Mouse (Mus musculus) ES-CJ7 (cell line): ENCODE measurements at regions not wholly inside any gene's neighbourhood (a gene's known extent, or its start where the extent isn't known, plus 50 kb on each side); places are given as distances from the start of the nearest gene placed in this dataset.

Experiments
- DNase-seq: peaks from one replicate; pipeline ENCODE4 v3.0.0; 2011; ENCODE audit warnings: low read depth, low spot score

GRCm38 (mm10) chr4:47870010-47870637, 174.8 kb upstream of the Nr4a3 start:
- no peak for DNase-seq

DNA sequence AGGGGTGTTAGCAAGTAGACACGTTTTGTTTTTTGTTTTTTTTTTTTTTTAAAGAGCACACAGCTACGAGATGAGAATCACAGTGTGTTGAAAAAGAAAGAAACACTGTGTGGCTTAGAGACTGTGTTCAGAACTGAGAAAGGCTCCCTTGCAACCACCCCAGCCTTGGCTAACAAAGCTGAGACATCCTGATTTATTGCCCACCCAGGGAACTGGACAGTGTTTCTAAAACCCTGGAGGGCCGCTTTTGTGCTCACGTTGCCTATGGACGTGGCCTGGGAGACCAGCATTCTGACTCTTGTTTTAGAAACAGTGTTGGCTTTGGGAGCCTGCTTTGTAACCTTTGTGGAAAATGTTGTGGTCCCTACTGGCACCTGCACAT, 174.3 kb upstream of the Nr4a3 start:
- no peak for DNase-seq

DNA sequence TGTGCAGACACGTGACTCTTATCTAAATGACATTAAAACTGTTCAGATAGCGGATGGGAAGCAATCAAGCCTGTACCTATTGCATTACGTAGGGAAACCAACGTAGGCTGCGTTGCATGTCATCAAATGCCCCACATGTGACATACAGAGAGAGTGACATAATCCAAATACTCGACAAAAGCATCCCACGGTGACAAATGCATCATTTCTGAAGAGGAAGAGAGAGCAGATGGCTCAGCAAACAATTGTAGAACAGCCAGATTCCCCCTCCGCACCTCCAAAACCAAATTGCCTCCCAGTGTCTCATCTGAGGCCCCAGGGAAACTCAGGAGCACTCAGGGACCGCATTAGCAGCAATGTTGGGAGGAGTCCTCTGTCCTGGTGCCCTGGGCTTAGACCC, 163.4 kb upstream of the Nr4a3 start:
- DNase-seq = no peak

DNA sequence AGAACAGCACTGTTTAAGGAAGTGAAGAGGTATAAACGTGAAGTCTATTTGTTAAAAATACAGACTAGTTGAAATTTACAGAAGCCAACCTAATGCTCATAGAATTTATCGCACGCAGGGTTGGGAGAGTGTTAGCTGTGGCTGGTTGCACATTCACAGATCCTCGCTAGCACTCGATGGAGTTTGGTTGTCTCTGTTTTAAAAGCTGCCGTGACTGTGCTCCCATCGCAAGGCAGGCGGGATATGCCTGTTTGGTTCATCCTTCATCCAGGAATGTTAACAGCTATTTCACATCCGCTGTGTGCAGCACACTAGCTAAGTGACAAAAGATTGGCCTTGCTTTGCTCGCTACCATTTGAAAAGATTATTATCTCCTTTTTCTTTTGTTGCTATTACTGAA, 162.9 kb upstream of the Nr4a3 start:
- no peak for DNase-seq

DNA sequence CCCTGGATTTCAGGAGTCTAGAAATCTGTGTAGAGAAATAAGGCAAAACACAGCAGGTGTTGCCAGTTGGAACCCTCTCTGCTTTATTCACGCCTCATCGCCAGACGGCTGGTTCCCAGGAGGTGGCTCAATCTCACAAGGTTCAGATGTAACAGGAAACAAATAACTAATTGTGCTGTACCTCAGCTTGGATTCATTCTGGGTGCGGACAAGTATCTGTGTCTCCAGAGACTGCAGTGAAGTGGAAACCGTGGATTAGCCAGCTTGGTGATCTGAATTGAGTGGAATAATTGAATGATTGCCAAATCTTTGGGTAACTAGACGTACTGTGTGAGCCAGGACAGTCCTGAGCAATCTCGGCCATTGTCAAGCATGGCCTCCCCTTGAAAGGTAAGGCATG, 145.4 kb upstream of the Nr4a3 start:
- DNase-seq = no peak

- DNase-seq = no peak
Measured at GRCm38 (mm10) chr4:47902749-47903148, 142.2 kb upstream of the Nr4a3 start.

GRCm38 (mm10) chr4:47912259-47912658, 132.7 kb upstream of the Nr4a3 start:
- DNase-seq = peak; percentile 58

DNA sequence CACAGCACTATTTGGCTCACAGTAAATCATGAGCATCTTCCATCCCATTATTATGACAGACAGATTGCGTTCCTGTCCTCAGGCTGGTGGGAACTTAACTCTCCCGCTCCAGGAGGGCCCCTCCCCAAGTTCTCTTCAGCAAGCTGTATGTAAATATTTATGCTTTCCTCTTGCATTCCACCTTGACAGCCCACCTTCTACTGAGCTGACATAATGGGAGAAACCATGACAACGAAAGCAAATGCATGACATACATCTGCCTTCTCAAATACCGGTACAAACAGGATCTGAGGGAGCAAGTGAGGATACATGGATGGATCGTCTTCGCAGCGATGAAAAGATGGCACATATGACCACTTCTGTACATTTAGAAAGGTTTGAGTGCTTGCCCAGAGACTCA, 125.4 kb upstream of the Nr4a3 start:
- no peak for DNase-seq

DNA sequence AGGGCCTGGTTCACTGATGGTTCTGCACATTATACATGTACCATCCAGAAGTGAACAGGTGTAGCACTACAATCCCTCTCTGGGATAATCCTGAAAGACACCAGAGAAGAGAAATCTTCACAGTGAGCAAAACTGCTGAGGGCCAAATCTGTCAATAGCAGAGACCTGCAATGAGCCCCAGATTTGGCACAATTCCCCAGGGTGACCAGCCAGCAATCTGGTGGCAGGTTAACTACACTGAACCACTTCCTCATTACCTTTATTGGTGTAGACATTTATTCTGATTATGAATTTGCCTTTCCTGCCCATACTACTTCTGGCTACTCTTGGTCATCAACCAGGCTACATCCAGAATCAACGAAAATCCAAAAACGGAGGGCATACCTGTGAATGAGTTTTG, 113.5 kb upstream of the Nr4a3 start:
- DNase-seq = no peak

DNA sequence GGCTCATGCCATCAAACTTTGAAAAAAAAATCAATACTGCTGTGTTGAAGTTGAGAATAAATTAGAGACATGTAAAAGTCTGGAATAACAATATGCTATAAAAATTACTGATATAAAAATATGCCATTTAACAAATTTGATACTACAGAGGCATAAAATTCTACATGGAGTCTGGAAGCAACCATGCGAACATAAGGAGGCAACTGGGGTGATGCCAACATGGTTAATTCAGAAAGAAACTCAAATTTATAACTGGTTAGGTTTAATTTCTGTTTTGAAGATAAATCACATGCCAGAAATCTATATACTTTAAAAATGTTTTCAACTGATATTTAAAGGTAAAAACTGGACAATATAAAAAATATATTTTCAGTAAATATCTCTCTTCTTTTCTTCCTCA, 111.4 kb upstream of the Nr4a3 start:
- DNase-seq = no peak

DNA sequence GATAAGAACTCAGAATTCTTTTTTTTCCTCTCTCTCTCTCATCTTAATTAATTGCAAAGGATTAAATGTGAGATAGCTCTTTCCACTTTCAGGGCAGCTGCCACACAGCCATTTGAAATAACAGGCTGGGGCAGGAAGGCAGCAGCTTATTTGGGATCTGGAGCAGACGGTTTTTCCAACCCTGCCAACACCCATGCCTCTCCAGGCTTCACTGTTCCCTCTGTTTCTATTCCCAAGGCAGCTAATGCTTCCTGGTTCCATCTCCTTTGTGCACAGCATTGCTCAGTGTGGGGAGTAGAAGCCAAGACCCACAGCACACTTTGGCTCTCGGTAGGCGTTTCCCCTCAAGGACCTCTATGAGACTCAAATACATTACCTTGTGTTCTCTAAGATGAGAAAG, 109.4 kb upstream of the Nr4a3 start:
- no peak for DNase-seq

DNA sequence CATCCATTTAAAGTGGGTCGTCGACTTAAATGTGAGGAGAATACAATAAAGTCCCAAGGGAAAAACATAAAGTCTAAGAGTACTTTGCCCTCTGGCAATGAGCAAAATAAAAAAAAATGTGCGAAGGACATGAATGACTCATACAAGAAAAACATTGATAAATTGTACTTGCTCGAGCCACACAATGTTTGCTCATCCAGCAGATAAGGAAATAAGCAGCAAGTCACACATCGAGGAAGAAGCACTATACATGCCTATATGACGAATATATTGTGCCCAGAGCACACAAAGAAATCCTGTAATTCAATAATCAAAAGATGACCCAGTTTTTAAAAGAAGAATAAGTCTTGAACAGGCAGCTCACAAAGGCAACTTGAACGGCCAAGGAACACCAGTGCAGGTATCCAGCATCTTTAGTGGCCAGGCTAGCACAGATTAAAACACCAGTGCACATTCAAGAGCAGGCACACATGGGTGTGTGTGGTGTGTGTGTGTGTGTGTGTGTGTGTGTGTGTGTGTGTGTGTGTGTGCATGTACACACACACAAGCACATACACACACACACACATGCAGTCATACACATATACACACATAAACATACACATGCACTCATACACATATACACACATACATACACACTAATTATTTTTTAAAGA, 108.4 kb upstream of the Nr4a3 start:
- no peak for DNase-seq

DNA sequence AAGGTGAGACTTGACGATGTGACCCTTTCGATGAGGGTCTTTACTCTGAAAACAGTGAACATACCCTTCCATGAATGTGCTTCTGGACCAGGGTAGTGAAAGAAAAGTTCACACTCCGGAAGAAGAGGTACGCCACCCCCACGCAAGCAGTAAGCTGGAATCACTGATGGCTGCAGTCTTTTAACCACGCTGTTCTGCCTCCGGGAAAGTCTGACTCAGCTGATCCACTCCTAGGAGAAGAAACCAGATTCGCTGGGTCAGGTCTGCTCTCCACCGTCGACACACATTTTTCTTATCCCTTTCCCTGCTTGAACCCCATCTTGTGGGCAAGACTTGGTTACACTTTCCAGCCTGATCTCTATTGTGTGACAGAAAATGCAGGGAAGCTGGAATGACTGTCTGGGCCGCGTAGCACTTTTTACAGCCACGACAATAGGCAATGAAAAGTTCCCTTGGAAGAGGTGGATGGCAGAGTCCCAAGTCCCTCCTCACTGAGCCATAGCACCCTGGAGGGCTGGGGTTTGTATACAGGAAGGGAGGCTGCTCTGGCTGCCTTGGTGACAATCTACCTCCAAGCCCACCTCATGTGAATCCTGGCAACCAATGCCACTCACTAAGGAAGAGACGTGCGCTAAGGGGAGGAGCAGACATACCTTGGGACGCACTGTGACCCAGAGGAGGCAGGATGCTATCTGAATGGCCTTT, 96.9 kb upstream of the Nr4a3 start:
- DNase-seq = no peak

- no peak for DNase-seq
Measured at GRCm38 (mm10) chr4:47948789-47949188, 96.2 kb upstream of the Nr4a3 start.

DNA sequence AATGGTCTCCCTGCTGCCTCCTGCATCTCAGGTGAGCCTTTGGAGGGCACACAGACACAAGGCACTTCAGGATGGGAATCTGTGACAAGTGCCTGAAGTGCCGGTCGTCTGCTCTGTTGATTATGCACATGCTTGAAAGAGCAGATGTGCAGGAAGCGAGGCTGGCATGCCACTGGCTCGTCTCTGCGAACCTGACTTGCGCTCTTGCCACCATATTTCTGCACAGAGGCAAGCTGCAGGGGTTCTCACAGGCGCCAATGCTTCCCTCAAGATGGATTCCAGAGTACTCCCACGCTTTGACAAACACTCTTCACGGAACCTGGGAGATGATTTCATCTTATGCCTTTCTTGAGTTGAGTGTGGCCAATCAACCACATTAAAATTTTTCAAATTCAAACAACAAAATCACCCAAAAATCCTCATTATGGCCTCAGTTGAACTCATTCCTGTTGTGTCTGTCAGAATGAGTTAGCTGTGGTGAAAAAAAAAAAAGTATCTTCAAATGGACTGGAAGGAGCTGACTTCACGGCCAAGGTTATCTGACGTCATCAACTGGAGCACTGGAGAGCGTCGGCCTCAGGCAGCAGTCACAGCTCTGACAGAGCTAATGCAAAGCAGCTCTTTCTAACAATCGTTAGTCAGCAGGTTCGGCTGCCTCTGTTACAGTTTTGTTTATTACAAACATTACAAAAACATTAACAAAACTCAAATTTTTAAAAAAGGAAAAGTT, 90.2 kb upstream of the Nr4a3 start:
- no peak for DNase-seq

DNA sequence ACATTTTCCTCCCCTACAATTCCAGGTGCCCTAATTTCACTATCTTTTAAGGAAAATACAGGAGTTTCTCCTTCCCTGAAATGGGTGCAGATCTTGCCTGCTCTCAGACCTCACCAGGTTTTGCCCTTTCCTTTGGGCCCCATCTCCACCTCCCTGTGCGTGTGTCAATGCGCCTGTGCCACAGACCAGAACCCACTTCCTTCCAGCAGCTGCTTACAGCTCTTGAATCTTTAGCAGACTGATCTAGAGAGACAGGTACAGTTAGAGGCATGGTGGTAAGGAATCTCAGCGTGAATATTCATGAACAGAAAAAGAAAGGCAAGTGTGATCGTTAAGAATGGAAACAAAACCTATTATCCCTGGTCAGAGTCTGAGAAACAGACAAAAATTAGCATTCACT, 80.3 kb upstream of the Nr4a3 start:
- DNase-seq = no peak

- DNase-seq = no peak
Measured at GRCm38 (mm10) chr4:47971861-47972260, 73.1 kb upstream of the Nr4a3 start.

- no peak for DNase-seq
Measured at GRCm38 (mm10) chr4:47979579-47980313, 65.2 kb upstream of the Nr4a3 start.
